Mouse (Mus musculus): ENCODE data around the gene Fam196b. TPM values are rescaled to one million over a fixed set of nuclear protein-coding genes. Genes with fewer than 3 reads are reported as not detected.

The Fam196b gene
- polyA plus RNA-seq, 1 experiment: not detected

DNA sequence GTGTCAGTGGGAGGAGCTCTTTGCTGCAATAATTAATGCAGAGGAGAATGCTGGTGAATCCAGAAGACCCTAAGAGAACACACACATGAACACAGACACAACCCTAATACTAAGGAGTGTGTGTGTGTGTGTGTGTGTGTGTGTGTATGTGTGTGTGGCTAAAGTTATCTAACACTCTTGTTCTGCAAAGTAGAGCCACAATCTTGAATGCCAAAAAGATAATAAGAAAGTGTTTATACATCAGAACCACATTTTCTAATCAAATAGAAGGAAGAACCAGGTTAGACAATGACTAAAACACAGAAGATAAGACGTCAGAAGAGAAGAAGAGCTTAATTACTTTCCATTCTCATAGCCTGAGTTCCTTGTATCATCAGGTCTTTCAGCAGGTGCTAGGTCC lies 60.9 kb downstream of the Fam196b start:
- TF ChIP-seq GATA1 (IDR thresholded peaks at IDR 0.05; ENCODE audit: low read length): no peak

DNA sequence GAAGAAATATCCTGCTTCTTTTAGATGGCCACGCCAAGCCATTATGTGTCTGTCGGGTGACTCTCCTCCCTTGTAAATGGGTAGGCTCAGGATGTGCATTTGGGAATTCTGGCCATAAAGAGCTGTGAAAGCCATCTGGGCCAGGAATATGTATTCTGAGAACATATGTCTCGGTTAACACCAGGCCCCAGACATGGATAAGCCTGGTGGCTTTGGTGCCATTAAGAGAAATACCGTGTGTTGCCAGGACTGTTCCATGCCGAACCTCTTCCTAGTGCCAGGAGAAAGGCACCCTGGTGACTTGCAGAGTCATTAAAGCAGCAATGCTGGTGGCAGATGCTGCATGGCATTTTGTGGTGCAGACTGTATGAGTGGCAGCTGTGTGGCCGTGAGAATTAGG lies 63.0 kb downstream of the Fam196b start:
- TF ChIP-seq GATA1 (IDR thresholded peaks at IDR 0.05; ENCODE audit: low read length): no peak

DNA sequence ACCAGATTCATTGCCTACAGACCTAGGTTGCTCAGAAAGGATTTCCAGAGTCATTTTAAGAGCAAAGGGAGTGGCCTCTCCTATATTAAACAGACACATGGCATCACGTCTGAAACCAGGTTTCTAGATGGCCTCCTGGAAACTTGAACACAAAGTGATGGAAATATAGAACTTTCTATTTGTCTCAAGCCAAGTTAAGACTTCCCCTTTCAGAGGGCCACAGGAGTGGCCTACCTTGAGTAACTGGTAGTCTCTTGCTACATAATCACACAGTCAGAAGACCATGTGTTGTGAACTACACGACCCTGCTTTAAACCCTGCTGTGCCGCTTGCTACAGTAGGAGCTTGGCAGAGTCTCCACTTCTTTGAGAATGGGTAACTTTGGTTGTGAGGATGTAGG lies 68.9 kb downstream of the Fam196b start:
- no peak for TF ChIP-seq GATA1 (IDR thresholded peaks at IDR 0.05; ENCODE audit: low read length)

DNA sequence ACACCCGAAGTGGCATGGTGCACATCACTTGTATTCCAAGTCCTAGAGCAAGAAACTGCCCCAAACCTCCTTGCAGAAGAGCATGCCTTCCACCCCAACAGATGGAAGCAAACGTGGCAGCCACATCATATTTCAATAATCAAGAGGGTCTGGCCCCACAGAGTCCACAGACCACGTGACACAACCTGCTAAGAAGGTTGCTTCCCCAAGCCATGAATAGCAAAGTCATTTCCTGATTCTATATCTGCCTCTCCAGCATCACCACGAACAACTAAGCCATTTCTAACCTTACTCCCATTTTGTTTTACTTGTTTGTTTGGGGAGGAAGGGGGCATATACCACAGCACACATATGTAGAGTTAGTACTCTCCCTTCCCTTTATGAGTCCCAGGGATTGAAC lies 69.6 kb downstream of the Fam196b start:
- no peak for TF ChIP-seq GATA1 (IDR thresholded peaks at IDR 0.05; ENCODE audit: low read length)

DNA sequence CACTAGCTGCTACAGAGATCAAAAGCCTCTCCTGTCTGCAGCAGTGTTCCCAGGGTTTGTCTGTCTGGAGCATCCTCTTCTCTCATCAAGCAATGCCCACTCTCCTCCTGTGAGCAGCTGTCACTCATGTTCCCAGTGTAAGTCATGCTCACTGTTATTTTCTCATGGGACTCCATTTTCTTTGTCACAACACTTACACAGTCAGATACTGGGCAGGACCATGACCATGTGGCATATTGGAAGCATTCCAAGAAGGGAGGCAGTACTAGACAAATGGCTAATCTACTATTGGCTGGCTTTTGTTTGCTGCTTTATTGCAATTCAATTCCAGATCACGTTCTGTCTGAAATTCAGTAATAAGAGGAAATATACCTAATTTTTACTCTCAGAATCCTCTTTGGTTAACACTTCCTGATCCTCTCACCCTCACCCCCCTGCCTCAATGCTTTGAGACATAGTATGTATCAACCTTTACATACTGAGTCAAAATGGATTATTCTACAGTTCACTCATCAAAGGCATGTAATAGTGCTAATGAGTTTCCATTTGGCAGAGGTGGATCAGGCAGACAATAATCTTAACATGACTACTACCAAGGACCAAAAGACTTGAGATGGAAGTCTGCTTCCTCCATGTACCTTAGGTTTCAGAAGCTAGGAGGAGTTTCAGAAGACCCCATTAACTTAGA lies 70.5 kb downstream of the Fam196b start:
- no peak for TF ChIP-seq GATA1 (IDR thresholded peaks at IDR 0.05; ENCODE audit: low read length)

DNA sequence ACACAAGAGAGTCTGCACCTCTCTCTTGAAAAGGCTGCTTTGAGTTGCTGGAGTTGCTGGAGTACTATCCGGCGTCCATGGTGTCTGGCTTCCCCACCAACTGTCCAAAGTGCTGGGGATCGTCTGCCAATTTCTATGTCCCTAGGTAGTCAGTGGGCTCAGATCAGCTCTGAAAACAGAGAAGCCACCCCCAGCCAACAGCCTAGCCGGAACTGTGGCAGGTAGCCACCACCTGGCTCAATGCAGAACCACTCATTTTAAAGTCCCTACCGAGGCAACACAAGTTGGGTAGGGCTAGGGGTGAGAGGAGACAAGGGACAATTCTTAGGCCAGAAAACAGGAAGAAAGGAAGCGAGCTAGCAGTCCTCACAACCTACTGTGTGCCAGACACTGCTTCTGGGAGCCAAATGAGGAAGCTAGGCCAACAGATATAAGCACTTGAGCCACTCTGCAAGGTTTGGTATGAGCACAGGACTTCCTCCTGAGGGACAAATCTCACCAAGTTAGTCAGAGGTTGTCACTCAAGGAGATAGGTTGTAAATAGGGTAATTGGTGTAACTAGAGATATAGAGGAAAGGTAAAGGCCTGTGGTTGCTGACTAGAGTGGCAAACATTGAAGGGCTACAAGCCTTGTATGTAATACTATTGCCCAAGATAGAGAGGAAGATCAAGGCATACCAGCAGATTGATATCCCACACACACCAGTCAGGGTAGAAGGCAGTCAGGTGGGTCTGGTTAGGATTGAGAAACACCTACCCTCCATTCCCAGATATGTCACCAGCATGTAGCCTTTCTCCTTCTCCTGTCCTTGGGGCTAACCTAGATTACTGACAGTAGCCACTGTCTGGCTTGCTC lies 74.9 kb downstream of the Fam196b start:
- TF ChIP-seq GATA1 (IDR thresholded peaks at IDR 0.05; ENCODE audit: low read length): no peak

DNA sequence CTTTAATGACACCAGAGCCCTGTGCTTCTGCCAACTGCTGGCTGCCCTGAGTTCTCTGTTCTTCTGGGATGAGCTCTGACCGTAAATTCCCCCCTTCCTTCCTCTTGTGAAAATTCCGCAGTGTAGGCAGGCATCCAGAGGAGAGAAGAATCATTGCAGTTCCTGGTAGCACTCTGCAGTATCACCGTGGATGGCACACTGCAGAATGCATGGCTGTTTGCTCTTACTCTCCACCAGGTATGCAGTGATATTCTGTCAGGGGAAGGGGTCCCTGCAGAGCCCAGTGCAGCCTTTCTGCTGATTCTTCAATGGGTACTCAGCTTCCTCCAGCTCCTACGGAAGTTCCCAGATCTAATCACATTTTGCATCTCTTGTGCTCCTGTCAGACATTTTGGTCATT lies 77.5 kb downstream of the Fam196b start:
- no peak for TF ChIP-seq GATA1 (IDR thresholded peaks at IDR 0.05; ENCODE audit: low read length)

DNA sequence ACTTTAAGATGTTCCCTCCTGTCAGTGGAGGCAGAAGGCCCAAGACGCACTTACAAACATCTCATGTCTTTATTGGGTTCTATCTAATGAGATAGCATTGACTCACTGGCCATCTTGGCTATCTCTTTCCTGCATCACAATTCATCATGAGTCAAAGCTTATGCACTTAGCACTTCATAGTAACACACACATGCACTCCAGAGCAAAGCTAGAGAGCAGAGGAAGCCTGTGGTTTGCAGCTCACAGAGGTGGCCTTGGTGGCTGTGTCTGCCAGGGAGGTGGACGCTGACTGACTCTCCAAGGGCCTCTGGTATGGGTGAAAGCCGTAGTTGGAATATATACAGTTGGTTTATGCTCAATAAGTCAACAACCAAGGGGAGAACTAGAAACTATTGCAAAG lies 81.2 kb downstream of the Fam196b start:
- no peak for TF ChIP-seq GATA1 (IDR thresholded peaks at IDR 0.05; ENCODE audit: low read length)

DNA sequence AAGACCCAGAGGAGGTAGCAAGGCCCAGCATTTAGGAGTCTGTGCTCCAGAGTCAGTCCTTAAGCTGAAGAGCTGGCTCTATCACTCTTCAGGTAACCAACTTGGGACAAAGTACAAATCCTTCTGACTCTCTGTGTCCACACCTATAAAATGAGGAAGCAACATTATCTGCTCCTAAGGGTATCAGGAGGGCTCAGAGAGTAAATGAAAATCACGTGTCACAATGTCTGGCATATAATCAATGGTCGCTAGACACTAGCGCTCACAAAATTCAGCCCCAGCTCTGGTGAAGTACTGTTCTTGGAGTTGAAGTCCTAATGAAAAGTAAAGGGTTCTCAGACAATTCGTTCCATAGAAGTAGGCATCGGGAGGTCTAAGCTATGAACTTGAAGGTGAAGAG lies 83.0 kb downstream of the Fam196b start:
- TF ChIP-seq GATA1 (IDR thresholded peaks at IDR 0.05; ENCODE audit: low read length): no peak

DNA sequence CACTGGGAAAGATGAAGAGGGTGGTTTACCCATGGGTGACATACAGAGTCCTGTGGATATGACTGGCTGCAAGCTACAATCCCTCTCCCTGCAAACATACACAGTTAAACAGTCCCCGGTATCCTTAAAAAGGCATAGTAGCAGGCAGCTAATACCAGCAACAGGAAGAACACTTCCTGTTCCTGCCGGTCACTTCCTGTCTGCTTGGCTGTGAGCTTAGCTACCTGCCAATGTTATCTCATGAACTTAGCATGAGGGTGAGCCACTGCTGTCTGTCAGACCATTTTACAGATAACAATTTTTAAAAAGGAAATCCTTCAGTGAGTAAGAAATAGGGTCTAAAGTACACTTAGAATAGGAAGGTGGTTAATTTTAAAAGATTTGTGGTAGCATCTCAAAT lies 83.9 kb downstream of the Fam196b start:
- no peak for TF ChIP-seq GATA1 (IDR thresholded peaks at IDR 0.05; ENCODE audit: low read length)

DNA sequence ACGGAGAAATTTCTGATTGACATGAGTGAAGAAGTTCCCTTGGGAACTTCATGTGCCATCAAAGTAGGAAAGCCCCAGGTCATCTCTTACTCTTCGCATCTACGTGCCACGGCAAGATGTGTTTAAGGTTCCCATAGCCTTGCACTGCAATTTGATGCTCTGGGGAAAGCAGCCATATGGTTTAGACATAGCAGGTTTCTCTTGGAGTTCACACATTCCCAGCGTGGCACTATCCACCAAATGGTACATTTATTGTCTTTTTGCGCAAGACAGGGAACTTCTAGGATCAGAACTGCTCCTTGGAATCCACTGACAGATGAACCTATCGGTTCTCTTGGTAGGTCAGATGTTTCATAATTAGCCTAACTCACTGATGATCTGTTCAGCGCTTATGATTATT lies 86.7 kb downstream of the Fam196b start:
- TF ChIP-seq GATA1 (IDR thresholded peaks at IDR 0.05; ENCODE audit: low read length): no peak

DNA sequence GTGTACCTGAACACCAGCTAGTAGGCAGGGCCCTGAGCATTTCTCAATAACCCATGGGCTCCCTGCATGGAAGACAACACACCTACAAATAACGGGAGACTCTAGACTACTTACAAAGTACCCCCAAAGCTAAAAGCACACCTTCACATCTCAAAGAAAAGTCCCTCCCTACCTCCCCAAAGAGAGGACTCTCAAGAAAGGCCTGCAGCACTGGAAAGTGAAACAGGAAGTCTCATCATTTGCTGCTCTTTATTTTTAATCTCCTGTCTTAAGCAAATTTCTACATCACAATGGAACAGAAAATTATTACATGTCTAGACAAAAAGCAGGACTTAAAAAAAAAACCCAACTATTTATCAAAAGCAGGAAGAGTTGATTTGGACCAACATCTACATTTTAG lies 90.7 kb downstream of the Fam196b start:
- no peak for TF ChIP-seq GATA1 (IDR thresholded peaks at IDR 0.05; ENCODE audit: low read length)

DNA sequence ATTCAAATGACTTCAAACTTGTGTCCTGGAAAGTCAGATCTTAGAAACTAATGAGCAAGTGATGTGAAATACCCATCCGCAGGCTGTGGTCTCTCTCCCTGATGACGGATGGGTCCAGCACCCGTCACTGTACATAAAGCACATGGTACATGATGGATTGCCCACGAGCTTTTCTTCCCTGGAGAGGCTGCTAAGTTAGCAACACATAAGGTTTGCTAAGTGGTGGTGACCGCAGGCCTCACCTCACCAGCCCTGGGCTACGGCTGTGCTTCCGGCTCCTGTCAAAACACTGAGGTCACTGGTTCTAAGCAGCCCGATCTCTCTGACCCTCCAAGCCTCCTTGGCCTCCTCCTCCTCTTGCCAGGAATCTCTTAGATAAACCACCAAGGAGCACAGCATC lies 91.7 kb downstream of the Fam196b start:
- no peak for TF ChIP-seq GATA1 (IDR thresholded peaks at IDR 0.05; ENCODE audit: low read length)

DNA sequence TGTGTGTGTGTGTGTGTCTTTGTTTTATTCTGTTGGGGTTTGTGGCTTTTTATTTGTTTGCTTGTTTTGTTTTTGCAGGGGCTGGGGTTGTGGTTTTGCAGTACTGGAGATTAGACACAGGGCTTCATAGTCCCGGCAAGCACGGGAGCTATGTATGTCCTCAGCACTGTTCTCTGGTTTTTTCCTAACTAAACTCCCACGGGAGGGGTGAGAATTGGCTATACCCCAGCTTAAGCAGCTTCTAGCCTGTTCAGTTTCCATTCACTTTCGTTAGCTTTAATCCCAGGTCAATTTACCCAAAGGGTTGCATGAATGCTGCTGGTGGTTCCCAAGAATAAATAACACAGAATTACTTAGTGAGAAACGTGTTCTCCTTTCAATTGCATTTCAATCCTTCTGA lies 92.2 kb downstream of the Fam196b start:
- no peak for TF ChIP-seq GATA1 (IDR thresholded peaks at IDR 0.05; ENCODE audit: low read length)

DNA sequence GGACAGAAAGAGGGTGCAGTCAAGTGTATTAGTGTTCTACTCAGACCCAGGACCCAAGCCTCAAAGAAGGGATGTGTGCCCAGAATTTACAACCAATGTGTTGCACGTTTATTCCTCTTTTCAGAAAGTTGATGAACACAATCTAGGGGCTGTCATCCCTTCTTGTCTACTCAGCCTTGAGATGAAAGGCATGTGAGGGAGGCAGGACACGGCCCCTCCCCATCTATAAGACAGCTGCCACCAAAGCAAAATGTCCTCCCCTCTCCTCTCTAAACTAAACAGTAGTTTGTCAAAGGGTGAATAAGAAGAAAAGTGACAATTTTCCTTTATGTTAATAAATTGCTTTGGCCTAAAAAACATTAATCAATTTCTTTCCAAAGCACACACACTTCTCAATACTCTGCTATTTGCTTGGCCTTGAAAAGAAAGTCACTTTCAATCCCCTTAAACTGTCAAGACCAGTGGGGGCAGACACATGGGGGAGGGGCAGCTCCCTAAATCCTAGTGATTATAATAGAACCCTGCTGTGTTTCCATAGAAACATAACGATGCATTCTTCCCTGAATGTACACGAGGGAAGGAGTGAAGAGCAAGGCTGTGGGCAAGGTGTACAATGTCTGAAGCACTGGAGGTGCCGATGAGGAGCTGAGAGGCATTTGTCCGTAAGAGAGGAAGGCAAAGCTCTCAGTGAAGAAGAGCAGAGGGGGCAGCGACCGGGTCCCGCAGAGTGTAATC lies 101.4 kb downstream of the Fam196b start:
- TF ChIP-seq GATA1 (IDR thresholded peaks at IDR 0.05; ENCODE audit: low read length): no peak

DNA sequence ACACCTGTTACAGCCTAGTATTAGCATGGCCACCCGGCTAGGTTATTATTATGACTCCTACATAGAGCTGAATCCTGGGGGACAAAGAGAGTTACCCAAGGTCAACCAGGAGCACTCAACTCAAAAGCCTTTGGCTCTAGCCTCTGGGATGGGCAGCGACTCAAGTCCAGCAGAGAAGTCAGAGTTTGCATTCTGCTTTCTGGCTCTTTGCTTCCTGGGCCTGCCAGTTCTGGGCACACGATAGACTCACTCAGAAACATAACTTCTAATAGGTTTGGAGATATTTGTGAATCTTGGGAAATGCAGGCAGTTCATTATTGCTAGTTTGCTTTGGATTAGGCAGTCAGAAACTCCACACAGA lies 102.0 kb downstream of the Fam196b start:
- TF ChIP-seq GATA1 (IDR thresholded peaks at IDR 0.05; ENCODE audit: low read length): no peak
